Mouse (Mus musculus) layer of hippocampus, adult 18-20 months (tissue): Measurements from ENCODE around the gene 1700001C19Rik. TPM values are rescaled to one million over a fixed set of nuclear protein-coding genes. Genes with fewer than 3 reads are reported as not detected.
"Not testable (repeated sequence)": the region's sequence is repeated elsewhere in the genome, so short reads cannot be mapped to it uniquely, and the experiment has no call there.

Experiments
- DNase-seq, 2 experiments: peaks; one replicate each; pipeline ENCODE4 v3.0.0; 2022; ENCODE audit warnings: low spot score in 2 of 2
- total RNA-seq, 2 experiments: library from RNA; stranded (reverse); gene quantifications; 2 replicates each; pipeline ENCODE4 v1.2.3; 2021

1700001C19Rik gene
- total RNA-seq, 2 experiments from 2014 or later = not detected

DNA sequence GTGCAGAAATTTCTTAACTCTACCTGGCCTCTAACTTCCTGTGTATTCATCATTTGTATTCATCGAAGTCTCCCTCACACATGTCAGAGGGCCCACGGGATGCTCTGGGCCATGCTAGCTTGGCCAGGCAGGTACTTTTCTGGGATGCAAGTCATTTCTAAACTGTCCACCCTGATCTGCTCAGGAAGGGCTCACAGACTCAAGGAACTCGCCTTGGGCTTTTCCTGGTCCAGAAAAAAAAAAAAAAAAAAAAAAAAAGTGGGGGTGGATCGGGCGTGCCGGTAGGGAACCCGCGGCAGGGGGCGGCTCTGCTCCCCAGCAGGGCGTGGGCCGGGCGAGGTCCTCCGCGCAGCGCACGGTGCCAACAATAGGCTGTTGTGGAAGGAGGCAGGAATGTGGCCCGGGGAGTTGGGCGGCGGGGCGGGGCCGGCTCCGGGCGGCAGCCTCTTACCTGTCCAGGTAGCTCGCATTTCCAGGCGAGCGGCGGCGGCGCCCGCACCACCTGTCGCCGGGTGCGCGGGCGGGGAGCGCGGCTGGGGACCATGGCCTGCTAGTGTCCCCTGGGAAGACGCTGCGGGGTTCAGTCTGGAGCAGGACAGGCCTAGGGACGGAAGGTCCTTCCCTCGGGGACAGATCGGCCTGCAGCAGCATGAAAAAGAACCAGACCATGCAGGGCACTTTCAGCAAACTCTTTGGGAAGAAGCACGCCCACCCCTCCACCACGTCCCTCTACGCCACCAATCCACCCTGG is 845 bp downstream of the 1700001C19Rik start, which contains the start of gene AI661453:
TSS of gene AI661453 (plus strand) at position 460 of the 751 bp plus-strand sequence.
- DNase-seq = no peak

DNA sequence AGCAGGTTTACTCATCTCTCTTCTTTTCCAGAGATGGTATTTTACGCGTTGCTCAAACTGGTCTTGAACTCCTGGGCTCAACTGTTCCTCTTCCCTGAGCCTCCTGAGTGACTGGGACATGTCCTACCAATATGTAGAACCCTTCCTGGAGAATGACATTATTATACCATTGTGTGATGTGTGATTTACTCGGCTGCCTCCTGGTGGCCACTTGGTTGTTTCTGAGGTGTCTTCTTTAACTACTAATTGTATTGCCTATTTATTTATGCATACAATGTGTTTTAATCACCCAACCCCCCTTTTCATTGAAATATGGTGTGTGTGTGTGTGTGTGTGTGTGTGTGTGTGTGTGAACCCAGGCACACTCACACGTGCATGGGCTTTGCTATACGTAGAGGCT is 6.4 kb downstream of the 1700001C19Rik start:
- no peak for DNase-seq

DNA sequence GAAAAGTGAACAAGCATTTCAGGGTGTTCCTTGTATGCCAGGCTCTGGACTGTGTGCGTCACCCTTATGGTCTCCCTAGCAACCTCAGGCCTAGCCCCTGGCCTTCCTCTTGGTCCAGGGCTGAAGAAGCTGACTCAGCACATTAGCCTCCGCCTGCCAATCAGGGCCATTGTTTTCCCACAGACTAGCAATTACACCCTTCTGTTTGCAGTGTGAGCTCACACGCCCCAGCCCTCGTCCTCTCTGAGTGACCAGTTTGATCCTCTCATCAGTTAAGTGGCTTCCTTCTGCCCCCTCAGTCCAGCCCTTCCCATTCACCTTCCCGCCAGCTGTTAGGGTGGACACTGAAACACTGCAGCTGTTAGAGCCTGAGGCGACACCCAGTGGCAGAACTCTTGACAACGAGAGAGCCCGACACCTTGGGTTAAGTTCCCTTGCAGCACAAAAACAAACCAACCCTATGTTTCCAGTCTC is 8.3 kb downstream of the 1700001C19Rik start:
- no peak for DNase-seq

GRCm38 (mm10) chr17:47427316-47427715 is 9.9 kb downstream of the 1700001C19Rik start:
- DNase-seq = no peak

DNA sequence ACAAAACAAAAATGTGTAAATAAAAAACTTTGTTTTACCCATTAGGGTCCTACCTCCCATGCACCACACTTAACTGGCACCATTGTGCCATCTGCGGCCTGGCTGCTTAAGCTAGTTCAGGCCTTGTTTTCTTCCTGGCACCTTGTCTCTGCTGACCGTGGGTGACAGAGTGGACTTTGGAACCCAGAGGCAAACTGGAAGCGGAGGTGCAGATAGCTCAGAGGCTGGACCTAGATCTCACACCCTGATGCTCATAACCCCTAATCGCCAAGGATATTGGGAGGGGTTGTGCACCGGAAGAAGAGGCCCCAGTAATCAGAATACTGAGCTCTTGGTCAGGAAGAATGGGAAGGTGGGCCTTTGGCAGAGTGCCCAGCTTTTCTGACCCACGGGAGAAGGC is 13.0 kb downstream of the 1700001C19Rik start:
- no peak for DNase-seq

DNA sequence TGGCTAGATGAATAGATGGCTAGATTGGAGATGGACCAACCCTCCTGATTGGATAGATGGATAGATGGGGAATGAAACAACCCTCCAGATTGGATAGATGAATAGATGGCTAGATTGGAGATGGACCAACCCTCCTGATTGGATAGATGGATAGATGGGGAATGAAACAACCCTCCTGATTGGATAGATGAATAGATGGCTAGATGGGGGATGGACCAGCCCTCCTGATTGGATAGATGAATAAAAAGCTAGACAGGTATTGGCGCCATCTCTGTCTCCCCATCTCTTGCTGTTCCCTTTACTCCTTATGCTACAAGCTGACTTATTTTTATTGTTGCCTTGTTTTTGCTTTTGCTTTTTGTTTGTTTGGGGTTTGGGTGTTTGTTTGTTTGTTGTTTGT is 14.6 kb downstream of the 1700001C19Rik start:
- DNase-seq = not testable (repeated sequence)

DNA sequence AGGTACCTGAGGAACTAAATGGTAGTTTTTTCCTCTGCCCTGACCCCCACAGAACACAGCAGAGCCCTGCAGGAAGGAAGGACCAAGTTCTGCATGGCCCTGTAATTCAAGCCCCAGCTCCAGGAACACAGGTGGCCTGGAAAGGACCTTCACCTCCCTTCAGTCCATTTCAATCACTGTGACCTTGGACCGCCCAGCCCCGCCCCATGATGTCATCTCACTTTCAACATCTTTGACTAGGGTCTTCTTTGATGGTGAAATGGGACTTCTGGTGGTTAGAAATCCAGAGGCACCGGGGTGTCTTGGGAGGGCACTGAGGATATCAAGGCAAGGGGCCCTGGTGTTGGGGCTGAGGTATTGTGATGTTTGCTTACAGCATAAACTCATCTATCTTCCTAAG is 15.6 kb downstream of the 1700001C19Rik start:
- no peak for DNase-seq

DNA sequence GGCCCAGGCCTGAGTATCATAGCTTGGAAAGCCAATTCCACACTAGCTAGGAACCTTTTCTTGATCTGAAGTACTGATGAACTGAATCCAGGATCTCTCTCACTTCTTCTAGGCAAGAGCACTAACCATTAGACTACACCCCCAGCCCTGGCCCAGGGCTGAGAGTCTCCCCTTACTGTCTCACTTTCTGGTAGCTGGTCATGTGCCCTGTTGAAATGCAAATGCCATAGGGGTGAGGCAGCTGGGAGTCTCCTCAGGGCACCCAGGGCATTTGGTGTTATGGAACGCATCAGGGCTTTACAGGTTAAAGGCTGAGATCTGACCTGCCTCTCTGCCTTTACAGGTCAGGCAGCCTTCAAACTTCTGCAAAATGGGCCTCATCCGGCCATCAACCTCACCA is 17.0 kb downstream of the 1700001C19Rik start:
- DNase-seq = no peak

DNA sequence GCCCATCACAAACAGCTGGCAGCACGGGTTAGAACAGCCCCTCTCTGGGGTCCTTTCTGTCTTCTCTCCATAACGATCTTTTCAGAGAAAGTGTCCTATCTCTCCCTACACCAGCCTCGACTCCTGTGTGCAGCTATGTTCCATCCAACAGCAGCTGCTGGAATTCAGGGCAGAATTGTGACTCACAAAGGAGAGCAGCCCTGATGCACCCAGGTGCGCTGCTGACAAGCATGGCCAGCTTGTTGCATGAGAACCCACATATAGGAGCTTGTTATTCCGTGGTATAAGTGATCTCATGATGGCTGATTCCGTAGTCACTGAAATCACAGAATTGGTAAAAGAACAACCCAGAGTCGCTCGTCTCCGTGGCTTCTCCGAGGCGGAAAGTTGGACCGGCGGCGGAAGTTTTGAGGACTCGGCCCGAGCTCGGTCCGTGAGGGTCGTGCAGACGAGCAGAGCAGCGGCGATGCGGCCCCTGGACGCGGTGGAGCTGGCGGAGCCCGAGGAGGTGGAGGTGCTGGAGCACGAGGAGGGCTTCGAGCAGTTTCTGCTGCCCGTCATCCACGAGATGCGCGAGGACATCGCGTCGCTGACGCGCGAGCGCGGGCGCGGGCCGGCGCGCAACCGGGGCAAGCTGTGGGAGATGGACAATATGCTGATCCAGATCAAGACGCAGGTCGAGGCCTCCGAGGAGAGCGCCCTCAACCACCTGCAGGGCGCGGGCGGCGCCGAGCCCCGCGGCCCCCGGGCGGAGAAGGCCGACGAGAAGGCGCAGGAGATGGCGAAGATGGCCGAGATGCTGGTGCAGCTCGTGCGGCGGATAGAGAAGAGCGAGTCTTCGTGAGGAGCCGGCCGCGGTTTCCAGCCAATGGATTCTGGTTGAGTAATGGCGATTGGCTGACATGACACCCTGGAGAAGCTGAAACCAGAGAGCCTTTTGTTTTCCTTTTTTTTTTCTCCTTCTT is 27.0 kb downstream of the 1700001C19Rik start:
- DNase-seq = peak in 1 of 2 experiments; percentile 4

GRCm38 (mm10) chr17:47408558-47408898 is 28.6 kb downstream of the 1700001C19Rik start:
- DNase-seq = peak in 1 of 2 experiments; percentile 43

DNA sequence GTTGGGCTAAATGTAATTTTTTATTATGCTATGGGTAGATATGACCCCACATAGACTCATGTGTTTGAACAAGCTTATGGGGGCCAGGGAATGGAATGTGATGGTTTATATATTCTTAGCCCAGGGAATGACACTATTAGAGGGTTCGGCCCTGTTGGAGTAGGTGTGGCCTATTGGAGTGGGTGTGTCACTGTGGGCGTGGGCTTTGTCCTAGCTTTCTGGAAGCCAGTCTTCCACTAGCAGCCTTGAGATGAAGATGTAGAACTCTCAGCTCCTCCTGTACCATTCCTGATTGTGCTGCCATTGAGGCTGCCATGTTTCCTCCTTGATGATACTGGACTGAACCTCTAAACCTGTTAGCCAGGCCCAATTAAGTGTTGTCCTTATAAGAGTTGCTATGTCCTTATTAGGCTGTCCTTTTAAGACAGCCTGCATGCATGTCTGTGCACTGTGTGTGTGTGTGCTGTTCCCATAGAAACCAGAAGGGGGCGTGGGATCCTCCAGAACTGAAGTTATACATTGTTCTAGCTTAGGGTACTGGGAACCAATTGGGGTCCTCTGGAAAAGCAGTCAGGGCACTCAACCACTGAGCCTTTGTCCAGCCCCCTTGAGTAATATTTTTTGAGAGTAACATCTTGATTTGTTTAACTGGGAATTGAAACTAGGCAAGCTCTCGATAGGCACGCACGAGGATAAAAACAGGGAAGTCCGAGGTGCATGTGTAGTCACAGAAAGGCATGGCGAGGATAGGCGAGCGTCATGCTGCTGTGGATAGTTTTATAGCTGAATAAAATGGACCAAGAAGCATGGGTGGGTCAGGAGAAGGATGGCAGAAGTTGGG is 29.2 kb downstream of the 1700001C19Rik start:
- DNase-seq = no peak

GRCm38 (mm10) chr17:47400451-47400850 is 36.7 kb downstream of the 1700001C19Rik start, which contains the start of gene Guca1a:
TSS of gene Guca1a (minus strand) at chr17:47400584.
- no peak for DNase-seq

GRCm38 (mm10) chr17:47399091-47399490 is 38.1 kb downstream of the 1700001C19Rik start:
- DNase-seq = no peak

DNA sequence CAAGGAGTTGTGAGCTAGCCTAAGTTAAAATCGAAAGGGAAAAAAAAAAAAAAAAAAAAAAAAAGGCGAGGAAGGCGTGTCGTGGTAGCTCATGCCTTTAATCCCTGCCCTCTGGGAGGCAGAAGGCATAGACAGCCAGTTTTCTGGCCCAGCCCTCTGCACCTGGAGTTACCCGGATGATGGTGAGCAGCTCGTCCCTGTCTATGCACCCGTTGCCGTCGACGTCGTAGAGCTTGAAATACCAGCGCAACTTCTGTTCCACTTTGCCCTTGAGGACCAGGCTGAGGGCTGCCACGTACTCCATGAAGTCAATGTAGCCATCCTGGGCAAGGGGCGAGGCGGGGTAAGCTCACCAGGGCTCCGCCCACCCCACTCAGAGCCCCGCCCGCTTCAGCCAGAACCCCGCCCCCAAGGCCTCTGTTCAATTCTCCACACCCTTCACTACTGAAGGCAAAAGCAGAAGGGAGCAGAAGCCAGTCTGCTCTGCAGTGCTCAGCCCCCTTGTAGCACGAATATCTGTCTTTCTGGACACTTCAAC is 41.7 kb downstream of the 1700001C19Rik start:
- peak in 1 of 2 experiments; percentile 9 for DNase-seq

DNA sequence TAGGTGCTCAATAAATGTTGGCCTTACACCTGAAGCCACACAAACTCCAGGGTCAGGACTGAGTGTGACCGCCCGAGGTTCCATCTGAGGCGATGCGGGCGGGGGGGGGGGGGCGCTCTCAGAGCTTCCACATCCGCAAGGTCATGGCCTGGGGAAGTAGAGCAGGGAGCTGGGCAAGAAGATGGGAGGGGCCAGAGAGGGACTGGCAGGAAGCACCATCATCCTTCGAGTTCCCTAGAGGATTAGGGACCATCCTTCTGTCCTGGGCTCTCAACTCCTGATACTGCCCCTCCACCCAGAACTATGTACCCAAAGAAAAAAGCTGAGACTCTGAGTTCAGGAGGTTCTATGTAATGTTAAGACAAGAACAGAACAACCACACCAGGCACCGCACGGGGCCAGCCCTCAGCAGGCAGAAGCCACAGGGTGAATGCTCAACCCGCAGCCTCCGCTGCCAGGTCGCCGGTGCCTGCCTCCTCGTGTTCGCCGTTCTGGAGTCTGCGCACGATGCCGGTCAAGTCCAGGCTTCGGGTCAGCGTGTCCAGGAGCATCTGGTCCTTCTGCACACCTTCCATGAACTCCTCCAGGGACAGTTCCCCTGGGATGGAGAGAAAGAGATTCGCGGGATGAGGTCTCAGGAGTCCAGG is 42.8 kb downstream of the 1700001C19Rik start:
- DNase-seq = no peak

DNA sequence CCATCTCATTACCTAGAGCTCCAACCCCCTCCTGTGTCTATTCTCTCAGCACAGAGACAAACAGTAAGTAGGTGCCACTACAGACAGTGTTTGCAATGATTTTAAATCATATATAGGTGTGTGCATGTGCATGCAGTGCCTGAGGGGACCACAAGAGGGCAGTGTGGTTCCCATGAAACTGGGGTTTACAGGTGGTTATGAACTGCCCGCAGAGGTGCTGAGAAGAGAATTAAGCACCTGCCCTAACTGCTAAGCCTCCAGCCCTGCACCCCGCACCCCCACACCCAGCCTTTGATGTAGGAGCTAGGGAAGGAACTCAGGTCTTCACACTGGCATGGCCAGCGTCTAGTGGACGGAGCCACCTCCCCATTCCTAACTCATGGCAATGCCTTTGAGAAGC is 50.5 kb downstream of the 1700001C19Rik start:
- DNase-seq = no peak

- no peak for DNase-seq
These were observed 52.0 kb downstream of the 1700001C19Rik start, which contains the start of gene Guca1b for GRCm38 (mm10) chr17:47385145-47385544. TSS of gene Guca1b (plus strand) at chr17:47385393.

GRCm38 (mm10) chr17:47384064-47384463 is 53.1 kb downstream of the 1700001C19Rik start:
- no peak for DNase-seq

DNA sequence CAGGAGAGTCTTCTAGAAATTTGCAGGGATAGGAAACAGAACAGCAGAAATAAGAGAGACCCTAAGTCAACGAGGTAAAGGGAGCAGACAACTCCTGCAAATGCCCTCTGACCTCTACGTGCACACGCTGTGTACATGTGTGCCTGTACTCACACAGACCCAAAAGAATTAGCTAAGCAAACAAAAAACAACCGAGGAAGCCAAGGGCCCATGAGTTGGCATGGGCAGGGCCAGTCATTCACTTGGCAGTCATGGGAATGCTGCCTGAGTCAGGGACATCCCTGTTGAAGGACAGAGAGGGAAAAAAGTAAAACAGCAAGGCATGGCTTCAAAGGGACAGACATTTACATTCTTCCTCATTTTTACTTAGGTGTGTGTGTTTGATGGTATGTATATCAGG is 53.9 kb downstream of the 1700001C19Rik start:
- DNase-seq = no peak

- DNase-seq = no peak
These were observed 55.3 kb downstream of the 1700001C19Rik start for GRCm38 (mm10) chr17:47381917-47382316.
